Mouse (Mus musculus) heart, adult 18-20 months (tissue): ENCODE data around the gene Rrp36. TPM values are rescaled to one million over a fixed set of nuclear protein-coding genes. Genes with fewer than 3 reads are reported as not detected.
A peak's percentile ranks its signal among the peaks of the same experiment; 100 is the strongest.

Experiments used
- DNase-seq, 2 experiments: peaks; one replicate each; pipeline ENCODE4 v3.0.0; 2021 to 2022; ENCODE audit warnings: mixed read lengths in 1 of 2
- total RNA-seq, 2 experiments: library from RNA; stranded (reverse); gene quantifications; 2 replicates each; pipeline ENCODE4 v1.2.3; 2021

Gene Rrp36
- total RNA-seq, 2 experiments from 2014 or later: 13.4 to 14.2 TPM

- DNase-seq: no peak
Measured at GRCm38 (mm10) chr17:46648436-46648835, 25.7 kb downstream of the Rrp36 start.

DNA sequence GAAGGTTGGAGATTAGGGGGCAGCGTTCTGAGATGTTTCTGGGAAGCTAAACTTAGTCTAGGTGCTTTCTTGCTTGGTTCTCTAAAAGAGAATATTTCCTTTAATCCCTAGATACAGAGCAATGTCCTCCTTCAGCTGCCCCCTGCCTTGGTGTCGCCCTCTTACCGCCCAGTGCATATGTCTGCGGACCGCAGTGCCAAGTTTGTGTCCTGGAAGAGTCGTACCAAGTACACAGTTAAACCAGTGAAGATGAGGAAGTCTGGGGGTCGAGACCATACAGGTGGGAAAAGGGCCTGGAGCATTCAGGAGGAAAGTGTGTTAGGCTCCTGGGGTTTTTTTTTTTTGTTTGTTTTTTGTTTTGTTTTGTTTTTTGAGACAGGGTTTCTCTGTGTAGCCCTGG is 26.9 kb downstream of the Rrp36 start:
- DNase-seq: no peak

- no peak for DNase-seq
Measured at GRCm38 (mm10) chr17:46646322-46646662, 27.9 kb downstream of the Rrp36 start.

GRCm38 (mm10) chr17:46645561-46646321 is 28.4 kb downstream of the Rrp36 start, which contains the start of the genes Klc4 and Mrpl2:
Gene Klc4, minus strand, starts transcription at chr17:46646022.
Gene Mrpl2, plus strand, starts transcription at chr17:46646229.
- DNase-seq: peak; percentile 98 to 99

GRCm38 (mm10) chr17:46644916-46645475 is 29.2 kb downstream of the Rrp36 start:
- DNase-seq: peak; percentile 69 to 77

GRCm38 (mm10) chr17:46644152-46644805 is 29.9 kb downstream of the Rrp36 start:
- DNase-seq: no peak

- no peak for DNase-seq
Measured at GRCm38 (mm10) chr17:46642060-46642459, 32.1 kb downstream of the Rrp36 start.

DNA sequence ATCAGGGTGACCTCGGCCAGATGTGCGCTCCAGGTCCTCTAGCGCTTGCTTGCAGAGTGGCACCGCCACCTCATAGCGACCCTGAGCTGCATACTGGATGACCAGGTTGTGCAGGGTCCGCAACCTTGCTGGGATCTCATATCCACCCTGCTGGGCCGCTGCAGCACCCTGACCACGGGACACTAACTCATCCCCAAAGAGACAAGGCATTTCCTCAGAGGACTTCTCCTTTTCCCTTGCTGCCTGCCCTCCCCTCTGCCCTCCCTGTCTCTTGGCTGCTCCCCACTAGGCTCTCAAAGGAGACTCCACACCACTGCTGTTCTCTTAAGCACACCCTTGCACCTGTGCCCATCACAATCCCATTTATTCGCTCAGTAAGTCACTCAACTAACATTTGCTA is 34.2 kb downstream of the Rrp36 start:
- DNase-seq: no peak

DNA sequence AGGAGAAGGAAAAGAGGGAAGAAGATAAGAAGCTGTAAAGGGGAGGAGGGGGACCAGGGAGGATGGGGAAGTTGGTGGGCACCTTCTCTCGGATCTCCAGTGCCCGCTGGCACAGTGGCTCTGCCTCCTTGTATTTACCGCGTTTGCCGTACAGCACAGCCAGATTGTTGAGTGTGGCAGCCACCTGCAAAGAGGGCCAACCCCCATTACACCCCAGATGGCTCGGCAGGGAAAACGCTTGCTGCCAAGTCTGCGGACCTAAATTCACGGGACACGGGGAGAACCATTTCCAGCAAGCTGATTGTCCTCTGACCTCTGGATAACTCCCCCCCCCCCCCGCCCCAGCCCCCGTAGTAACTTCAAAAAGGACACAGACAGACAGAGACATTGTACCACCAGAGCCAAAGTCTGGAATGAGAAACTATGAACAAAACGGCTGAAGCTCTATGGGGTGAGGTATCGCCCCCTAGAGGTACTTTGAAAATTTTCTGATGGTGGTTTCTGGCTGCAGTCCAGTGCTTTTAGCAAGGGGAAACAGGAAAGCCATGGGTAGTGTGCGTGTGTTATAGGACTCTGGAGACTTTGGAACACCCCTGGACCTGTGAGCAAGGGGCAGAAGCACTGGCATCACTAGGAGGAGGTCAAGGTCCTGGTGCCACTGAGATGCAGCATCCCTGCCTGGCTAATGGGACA is 37.2 kb downstream of the Rrp36 start:
- DNase-seq: peak; percentile 74 to 84

- peak; percentile 52 to 70 for DNase-seq
Measured at GRCm38 (mm10) chr17:46629685-46630441, 44.3 kb downstream of the Rrp36 start.

- peak; percentile 42 to 58 for DNase-seq
Measured at GRCm38 (mm10) chr17:46628791-46629684, 45.1 kb downstream of the Rrp36 start, which contains the start of gene Ptk7. Gene Ptk7, minus strand, starts transcription at chr17:46629504.

- peak in 1 of 2 experiments; percentile 18 for DNase-seq
Measured at GRCm38 (mm10) chr17:46628471-46628790, 45.7 kb downstream of the Rrp36 start.

DNA sequence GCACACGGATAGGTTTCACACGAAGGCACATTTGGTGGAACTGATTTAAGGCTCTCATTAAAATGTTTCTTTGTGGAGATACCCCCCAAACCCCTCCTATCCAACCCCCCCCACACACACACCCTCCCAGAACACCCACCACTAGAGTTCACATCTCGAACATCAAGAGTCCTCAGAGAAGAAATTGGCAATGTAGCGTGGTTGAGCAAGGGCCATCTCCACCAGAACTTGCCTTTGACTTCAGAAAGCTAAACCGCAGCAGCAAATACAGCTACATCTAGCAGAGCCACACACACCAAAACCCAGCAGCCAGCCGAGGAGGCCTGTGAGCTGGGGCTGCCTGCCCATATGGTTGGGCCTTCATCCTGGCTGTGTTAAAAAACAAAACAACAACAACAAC is 46.7 kb downstream of the Rrp36 start:
- DNase-seq: no peak

GRCm38 (mm10) chr17:46624598-46624997 is 49.6 kb downstream of the Rrp36 start:
- no peak for DNase-seq

- peak; percentile 39 to 52 for DNase-seq
Measured at GRCm38 (mm10) chr17:46623819-46624557, 50.2 kb downstream of the Rrp36 start.

DNA sequence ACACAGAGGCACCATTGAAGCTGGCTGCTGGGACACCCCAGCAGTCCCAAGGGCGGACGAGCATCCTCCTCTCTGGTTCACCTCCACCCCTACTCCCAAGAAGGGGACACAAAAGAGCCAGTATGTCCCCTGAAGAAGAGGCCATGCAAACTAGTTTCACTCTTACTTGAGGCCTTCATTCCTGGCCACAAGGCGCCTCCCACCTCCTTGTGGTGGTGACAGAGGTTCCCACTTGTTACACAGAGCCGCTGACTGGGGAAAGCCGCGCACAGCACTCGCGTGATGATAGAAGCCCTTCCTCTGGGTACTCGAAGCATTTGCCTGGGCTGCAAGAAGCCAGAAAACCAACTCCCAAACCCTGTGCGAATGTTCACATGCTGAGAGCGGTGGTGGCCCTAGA is 51.9 kb downstream of the Rrp36 start:
- no peak for DNase-seq

GRCm38 (mm10) chr17:46621324-46621723 is 52.8 kb downstream of the Rrp36 start:
- DNase-seq: peak; percentile 66 to 68

DNA sequence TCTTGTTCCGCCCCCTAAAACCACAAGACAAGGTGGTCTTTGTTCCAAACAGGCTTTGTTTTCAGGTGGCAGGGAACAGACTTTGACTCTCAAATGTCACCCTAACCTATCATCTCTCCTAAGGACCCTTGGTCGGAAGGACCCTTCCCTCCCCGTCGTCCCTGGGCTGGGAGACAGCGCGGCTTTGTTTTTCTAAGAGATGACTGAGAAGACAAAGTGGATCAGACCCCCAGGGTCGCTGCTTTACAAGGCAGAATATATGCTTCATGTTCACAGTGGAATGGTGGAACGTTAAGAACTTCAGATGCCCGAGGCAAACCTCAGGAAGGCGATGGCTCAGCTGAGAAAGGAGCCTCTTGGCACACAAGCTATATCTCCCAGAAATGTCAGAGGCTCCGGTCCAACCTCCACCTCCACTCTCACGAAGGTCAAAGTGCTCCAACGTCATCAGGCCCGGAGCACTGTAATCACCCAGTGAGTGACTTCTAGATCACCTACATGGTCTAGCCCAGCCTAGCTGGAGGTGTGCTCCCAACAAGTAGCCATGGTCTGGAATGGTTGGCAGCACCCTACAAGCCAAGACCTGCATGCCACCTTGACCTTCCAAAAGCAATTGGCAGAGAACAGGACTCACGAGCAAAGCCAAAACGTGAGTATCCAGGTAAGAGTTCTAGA is 54.3 kb downstream of the Rrp36 start:
- DNase-seq: no peak
